Mouse (Mus musculus) limb, embryonic 11.5 days (tissue): ENCODE measurements at regions not wholly inside any gene's neighbourhood (a gene's known extent, or its start where the extent isn't known, plus 50 kb on each side); places are given as distances from the start of the nearest gene placed in this dataset.
"Not testable (repeated sequence)": the region's sequence is repeated elsewhere in the genome, so short reads cannot be mapped to it uniquely, and the experiment has no call there.

Source experiments
- ATAC-seq: fragments of 200-750 bp; cut with Nextera tagmentation; 2 replicates; pipeline ENCODE4 v1.8.0; 2017; ENCODE audit warnings: low read depth; ENCODE audit not compliant: insufficient number of reproducible peaks, low FRiP score, low TSS enrichment
- DNase-seq: peaks from one replicate; pipeline ENCODE4 v3.0.0-alpha.2; 2015; ENCODE audit warnings: low spot score
- H3K27ac ChIP-seq: fragments of 300-500 bp; sonication (generic); replicated peaks from 2 replicates; pipeline ENCODE4 v1.5.1; 2014; ENCODE audit warnings: low read depth, mild to moderate bottlenecking, low read length
- H3K27me3 ChIP-seq: fragments of 300-500 bp; sonication (generic); 2 replicates; pipeline ENCODE4 v1.6.1; 2014; ENCODE audit warnings: mild to moderate bottlenecking, low read length, mixed read lengths; ENCODE audit not compliant: control insufficient read depth, insufficient read depth
- H3K36me3 ChIP-seq: fragments of 300-500 bp; sonication (generic); 2 replicates; pipeline ENCODE4 v1.6.1; 2014; ENCODE audit warnings: mild to moderate bottlenecking, low read length, moderate library complexity, mixed read lengths; ENCODE audit not compliant: control insufficient read depth, insufficient read depth
- H3K4me1 ChIP-seq: fragments of 300-500 bp; sonication (generic); 2 replicates; pipeline ENCODE4 v1.6.1; 2014; ENCODE audit warnings: low read length, mixed read lengths; ENCODE audit not compliant: control insufficient read depth, insufficient read depth
- H3K4me2 ChIP-seq: fragments of 300-500 bp; sonication (generic); 2 replicates; pipeline ENCODE4 v1.6.1; 2014; ENCODE audit warnings: low read depth, mild to moderate bottlenecking, moderate library complexity; ENCODE audit not compliant: severe bottlenecking
- H3K4me3 ChIP-seq: fragments of 300-500 bp; sonication (generic); 2 replicates; pipeline ENCODE4 v1.5.1; 2014; ENCODE audit warnings: low read depth, low read length
- H3K9ac ChIP-seq: fragments of 300-500 bp; sonication (generic); 2 replicates; pipeline ENCODE4 v1.6.1; 2014; ENCODE audit warnings: mild to moderate bottlenecking, low read length
- H3K9me3 ChIP-seq: fragments of 300-500 bp; sonication (generic); 2 replicates; pipeline ENCODE4 v1.6.1; 2016; ENCODE audit warnings: low read length; ENCODE audit not compliant: control insufficient read depth
- WGBS: fragments of 180-500 bp; shearing (Covaris S2); extraction: QIAGEN DNeasy Blood & Tissue Kit; methylation state at CpG from one replicate; pipeline ENCODE4 v1.1.7; 2014; 5-methylcytosine and 5-hydroxymethylcytosine counted together

DNA sequence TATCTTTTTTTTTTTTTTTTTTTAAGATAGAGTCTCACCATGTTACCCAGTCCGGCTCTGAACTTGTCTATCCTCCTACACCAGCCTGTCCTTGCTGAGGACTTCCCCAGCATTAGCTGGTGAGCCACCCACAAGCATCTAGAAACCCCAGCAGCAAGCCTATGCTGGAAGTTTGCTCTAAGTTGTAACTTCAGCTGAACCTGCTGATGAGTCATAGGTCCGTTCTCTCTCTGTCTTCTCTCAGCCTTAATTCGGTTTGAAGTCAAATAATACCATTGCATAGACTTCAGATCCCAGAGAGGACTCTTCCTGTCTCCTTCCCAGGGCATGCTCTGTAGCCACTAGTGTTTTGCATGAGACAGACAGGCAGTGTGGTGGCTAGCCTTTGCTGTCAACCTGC, 68.3 kb upstream of the Myrip start:
- Histone ChIP-seq H3K27ac (no peak overlapping the region), H3K27me3 (no peaks in the 10 kb centered on the region), H3K4me1 (no peaks in the 10 kb centered on the region), H3K9me3 (no peaks in the 10 kb centered on the region), H3K9ac (no peak overlapping the region), H3K4me2 (no peak overlapping the region), H3K4me3 (no peak overlapping the region), H3K36me3 (no peaks in the 10 kb centered on the region)
- WGBS: 85% methylated on average over 3 of the region's 3 CpGs
- DNase-seq: no peak
- no peak for ATAC-seq

DNA sequence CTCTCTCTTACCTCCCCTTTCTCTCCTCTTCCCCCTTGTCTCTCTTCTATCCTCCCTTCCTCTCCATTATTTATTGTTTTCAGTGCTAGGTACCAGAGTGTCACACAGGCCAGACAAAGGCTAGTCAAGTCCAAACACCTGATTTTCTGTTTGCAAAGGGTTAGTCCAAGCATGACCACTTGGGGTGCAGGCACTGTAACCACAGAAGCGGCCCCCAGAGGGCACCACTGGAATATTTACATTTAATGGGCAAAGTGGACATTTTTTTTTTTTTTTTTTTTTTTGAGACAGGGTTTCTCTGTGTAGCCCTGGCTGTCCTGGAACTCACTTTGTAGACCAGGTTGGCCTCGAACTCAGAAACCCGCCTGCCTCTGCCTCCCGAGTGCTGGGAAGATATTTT, 66.3 kb upstream of the Myrip start:
- H3K9me3 ChIP-seq, H3K27ac ChIP-seq, H3K27me3 ChIP-seq, H3K4me3 ChIP-seq, ATAC-seq, H3K4me2 ChIP-seq, H3K4me1 ChIP-seq, H3K36me3 ChIP-seq, H3K9ac ChIP-seq: not testable (repeated sequence)
- WGBS: 89% methylated on average over 4 of the region's 4 CpGs
- peak; percentile 27 for DNase-seq

DNA sequence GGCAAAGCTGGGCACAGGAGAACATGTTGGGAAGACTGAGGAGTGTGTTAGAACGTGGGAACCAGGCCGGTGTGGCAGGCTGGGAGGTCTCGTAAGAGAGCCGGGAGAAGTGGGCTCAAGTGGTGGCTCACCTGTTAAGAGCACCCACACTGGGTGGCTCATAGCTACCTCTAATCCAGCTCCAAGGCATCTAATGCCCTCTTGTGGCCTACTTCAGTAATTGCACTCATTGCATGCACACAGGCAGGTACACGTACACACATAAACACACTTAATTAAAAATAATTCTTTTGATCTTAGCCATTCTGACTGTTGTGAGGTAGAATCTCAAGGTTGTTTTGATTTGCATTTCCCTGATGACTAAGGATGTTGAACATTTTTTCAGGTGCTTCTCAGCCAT, 55.9 kb upstream of the Myrip start:
- H3K27ac ChIP-seq: no peak overlapping the region
- WGBS: 94% methylated on average over 5 of the region's 5 CpGs
- H3K9me3 ChIP-seq: no peaks in the 10 kb centered on the region

DNA sequence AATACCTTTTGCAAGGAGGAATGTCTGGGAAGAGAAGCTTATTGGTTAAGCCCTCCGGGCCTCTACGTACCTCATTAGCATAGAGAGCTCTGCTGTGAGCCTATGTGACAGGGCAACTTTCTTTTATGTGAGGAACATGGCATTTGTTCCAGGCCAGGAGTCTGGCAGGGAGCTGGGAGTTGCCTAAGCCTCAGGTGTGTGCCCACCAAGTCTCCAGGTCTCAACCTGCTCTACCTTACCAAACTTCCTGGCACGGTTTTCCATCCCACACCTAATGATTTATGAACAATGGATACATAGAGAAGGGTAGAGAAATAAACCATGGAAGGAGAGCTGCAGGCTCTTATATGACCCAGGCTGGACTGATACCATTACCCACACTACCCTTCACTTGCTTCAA, 52.6 kb upstream of the Myrip start:
- no peak for ATAC-seq
- H3K9me3 ChIP-seq: no peaks in the 10 kb centered on the region
- H3K4me1 ChIP-seq: no peaks in the 10 kb centered on the region
- no peak overlapping the region for H3K9ac ChIP-seq
- H3K36me3 ChIP-seq: no peaks in the 10 kb centered on the region
- H3K4me2 ChIP-seq: no peak overlapping the region
- WGBS: 83% methylated on average over 3 of the region's 3 CpGs
- no peaks in the 10 kb centered on the region for H3K27me3 ChIP-seq
- DNase-seq: no peak
- H3K27ac ChIP-seq: no peak overlapping the region
- H3K4me3 ChIP-seq: no peak overlapping the region

More for the DNA sequence above, 55.9 kb upstream of the Myrip start:
- Histone ChIP-seq H3K27me3 (no peaks in the 10 kb centered on the region), H3K4me1 (no peaks in the 10 kb centered on the region), H3K36me3 (no peaks in the 10 kb centered on the region), H3K4me3 (no peak overlapping the region), H3K4me2 (no peak overlapping the region), H3K9ac (no peak overlapping the region)
- ATAC-seq: no peak
- no peak for DNase-seq
